Mouse (Mus musculus): ENCODE measurements around the gene Arhgef2.
A peak's percentile ranks its signal among the peaks of the same experiment; 100 is the strongest.
"Not testable (repeated sequence)": the region's sequence is repeated elsewhere in the genome, so short reads cannot be mapped to it uniquely, and the experiment has no call there.

Gene Arhgef2

DNA sequence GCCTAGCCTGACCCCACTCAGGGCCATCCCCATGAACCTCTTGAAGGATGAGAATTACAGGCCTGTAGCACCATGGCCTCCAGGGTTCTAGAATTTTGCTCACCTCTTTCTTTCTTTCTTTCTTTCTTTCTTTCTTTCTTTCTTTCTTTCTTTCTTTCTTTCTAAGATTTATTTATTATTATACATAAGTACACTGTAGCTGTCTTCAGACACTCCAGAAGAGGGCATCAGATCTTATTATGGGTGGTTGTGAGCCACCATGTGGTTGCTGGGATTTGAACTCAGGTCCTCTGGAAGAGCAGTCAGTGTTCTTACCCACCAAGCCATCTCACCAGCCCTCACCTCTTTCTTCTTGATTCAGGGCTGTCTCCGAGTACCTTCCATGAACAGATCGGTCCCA, at the start of gene Arhgef2:
Gene Arhgef2 (plus strand): TSS at position 301 of the 400 bp plus-strand sequence.
- DNase-seq = not testable (repeated sequence)

DNA sequence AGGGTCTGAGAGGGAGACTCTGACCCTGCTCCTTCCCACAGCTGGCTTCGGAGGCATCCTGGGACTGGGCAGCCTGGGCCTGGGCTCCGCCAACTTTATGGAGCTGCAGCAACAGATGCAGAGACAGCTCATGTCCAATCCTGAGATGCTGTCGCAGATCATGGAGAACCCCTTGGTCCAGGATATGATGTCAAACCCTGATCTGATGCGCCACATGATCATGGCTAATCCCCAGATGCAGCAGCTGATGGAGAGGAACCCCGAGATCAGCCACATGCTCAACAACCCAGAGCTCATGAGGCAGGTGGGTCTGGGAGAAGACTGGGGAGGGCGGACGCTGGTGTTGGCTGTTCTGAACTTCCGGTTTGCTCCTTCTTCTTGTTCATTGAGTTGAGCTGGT, 49.1 kb upstream of the Arhgef2 start:
- no peak for DNase-seq

DNA sequence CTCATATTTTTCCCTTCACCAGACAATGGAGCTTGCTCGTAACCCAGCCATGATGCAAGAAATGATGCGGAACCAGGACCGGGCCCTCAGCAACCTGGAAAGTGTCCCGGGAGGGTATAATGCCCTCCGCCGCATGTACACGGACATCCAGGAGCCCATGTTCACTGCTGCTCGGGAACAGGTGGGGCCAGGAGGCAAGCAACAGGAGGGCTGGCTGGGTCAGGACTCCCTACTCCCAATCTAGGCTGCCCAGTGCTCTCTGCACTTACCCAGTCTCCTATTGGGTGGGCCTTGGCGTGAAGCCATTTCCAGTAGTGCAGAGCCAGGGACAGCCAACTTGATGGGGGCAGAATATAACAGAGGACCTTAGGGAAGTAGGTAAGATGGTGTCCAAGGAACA, 46.2 kb upstream of the Arhgef2 start:
- DNase-seq = peak; percentile 25

DNA sequence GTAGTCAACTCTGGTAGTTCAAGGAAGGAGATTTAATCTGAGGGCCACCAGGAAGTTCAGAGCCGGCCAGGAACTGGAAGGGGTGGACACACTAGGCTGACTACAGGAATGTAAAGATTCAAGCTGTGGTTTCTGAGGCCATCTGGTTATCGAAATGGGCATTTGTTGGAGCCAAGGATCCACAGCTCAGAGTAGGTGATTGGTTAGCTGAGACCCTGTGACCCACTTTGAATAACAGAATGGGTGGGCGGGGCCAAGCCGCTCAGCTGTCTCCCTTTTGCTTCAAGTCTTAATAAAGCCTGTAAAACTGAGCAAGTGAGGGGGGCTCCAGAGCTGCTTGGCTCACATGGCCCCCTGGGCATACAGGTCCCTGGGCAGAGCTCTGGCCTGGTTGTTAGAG, 43.8 kb upstream of the Arhgef2 start:
- DNase-seq = peak; percentile 81

DNA sequence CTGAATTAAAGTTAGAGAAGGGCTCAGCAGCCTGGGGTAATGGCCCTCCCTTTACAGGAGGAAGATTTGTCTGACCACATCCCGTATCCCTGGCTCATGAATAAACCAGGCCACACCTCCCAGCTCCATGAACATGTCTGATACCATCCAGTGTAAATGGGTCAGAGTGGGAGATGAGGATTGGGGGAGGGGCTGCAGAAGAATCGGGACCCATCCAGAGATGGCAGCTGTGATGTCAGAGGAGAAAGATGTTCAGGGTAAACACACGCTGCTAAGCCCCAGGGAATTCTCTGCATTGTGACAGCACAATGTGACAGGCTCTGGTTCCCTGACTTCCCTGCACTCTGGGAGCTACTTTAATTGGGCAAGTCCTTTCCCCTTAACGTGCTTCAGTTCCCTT, 42.3 kb upstream of the Arhgef2 start:
- DNase-seq = no peak

DNA sequence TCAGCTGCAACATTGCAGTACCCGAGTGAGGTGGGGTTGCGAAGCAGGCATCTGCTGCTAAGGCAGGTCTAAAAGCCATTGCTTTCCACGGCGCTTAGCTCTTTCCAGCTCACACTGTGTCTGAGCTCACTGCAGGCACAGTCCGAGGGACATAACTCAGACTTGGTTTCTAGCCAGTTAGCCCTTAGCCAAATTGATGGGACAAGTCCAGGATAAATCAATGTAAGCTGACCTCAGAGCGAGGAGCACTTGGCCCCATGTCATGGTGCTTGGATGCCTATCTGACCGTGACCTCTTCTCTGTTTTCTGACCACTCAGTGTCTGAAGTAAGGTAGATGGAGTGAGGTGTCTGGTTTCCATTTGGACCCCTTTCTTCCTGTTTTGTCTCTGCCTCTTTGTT, 41.8 kb upstream of the Arhgef2 start:
- no peak for DNase-seq

DNA sequence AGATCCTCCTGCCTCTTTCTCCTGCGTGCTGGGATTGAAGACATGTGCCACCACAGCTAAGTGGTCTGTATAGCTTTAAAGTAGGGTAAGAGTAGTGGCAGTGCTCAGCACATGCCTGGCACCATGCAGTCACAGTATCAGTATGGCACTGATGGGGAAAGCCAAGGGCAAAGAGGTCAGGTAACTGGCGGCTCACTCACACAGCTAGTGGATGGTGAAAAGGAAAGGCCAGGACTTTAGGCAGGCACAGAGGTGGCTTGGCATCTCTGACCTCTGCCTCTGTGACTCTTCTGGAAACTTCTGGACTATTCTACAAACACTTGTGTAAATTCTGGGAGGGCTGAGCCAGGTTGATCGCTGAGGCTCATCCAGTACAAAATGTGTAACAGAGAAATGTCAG, 39.6 kb upstream of the Arhgef2 start:
- no peak for DNase-seq

DNA sequence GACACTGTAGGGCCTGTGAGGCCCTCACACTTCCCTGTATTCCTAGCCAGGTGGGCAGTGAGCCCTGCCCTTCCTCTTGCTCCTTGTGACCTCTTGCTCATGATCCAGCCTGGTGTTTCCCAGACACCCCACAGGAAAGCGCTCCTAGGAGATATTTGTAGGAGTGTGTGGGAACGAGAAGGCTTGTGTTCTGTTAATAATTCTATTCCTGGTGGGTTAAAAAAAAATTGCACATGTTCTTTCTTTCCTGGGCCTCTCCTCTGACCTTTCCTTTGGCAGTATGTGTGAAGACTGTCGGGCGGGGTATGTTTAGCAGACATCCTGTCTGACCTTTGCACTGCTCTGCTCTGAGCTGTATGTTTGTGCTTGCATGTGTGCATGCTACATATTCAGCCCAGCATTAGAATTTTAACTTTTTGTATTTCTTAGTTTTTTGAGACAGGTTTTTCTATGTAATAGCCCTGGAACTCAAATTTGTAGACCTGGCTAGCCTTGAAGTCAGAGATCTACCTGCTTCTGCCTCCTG, 39.2 kb upstream of the Arhgef2 start:
- DNase-seq = no peak

DNA sequence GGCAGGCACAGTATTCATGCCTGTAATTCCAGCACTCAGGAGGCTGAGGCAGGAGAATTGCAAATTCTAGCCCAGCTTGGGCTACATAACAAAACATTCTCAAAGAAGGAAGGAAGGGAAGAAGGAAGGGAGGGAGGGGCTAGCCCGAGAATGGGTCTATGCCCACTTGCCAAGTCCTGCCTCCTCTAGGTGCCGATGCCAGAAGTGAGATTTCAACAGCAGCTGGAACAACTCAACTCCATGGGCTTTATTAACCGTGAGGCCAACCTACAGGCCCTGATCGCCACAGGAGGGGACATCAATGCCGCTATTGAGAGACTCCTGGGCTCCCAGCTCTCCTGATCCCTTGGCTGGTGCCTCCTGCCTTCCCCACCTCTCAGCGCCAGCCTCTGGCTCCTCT, 37.9 kb upstream of the Arhgef2 start:
- DNase-seq = no peak

DNA sequence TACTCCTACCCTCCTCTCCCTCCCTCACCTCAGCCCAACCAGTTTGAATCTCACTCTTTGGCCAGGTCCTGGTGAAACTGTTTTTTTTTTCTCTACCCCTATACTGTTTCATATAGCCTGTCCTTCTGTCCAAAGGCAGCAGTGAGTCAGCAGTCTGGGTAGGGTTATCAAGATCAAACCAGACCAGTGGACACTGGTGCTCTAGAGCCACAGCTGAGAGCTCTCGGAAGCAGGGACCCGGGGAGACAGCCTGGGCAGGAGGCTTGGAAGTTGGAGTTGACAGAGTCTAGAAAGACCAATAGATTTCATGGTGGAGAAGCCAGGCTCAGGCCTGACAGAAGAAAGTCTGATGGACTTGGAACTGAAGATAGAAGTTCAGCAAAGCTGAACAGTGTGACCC, 37.2 kb upstream of the Arhgef2 start:
- no peak for DNase-seq

DNA sequence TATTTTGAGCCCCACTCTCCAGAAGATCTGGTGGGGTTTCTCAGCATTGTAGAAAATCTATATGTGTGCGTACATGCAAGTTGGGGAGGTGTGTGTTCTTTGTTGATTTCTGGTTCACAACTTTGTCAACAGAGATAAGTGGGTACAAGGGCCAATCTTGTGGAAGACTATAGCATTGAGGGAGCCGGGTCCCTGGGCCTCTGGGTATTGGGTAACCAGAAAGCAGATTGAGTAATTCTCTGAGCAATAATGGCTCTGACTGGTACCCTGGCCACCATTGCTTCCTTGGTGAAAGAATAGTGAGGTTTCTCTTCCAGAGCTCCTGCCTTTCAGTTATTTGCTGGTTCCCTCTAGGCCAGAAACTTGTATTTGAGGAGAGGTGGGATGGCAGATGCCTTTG, 36.7 kb upstream of the Arhgef2 start:
- no peak for DNase-seq

DNA sequence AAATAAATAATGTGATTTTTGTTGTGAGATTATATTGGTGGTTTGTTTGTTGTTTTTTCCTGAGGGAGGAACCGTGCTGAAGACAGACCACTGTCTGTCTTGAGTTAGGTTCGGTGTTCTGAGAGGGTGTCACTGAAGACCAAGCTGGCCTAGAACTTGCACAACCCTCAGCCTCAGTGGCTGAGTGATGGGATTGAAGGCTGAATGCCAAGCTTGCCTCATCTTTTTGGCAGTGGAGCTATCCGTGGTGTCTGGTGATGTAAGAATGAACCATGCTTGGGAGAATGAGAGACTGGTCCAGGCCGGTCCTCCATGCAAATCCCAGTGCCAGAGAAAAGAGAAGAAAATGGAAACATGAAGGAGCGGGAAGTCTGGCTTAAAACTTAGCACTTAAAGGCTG, 36.1 kb upstream of the Arhgef2 start:
- DNase-seq = no peak

DNA sequence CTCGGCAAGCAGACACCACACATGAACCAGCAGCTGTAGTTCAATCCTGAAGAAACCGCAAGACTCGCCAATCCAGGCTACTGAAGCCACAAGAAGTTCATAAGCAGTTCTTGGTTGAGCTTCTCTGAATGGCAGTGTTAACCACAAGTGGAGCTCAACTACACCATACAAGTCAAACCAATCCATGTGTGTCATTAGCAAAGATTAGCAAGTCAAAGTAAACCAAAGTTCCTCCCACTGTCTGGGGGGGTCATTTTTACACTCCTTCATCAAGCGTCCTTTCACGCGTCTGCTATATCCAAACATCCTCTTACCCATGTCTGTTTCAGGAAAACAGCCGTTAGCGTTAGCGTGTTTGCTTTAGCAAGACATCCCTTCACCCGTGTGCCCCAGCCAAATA, 35.4 kb upstream of the Arhgef2 start:
- no peak for DNase-seq

DNA sequence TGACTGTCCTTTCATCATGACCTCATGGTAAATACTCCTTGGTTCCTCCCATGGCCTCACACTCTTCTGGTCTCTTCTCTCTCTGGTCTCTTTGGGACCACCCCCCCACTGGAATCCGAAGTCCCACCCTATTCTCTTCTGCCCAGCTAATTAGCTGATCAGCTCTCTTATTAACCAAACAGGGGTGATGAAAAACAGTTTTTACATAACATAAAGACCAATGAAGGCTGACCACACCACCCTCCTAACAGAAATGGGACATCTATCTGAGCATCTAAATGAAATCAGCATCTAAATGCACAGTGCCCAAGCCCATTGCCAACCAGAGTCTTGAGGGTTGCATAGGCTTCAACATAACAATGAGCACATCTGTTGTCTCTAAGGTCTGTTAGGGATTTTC, 33.9 kb upstream of the Arhgef2 start:
- DNase-seq = no peak

DNA sequence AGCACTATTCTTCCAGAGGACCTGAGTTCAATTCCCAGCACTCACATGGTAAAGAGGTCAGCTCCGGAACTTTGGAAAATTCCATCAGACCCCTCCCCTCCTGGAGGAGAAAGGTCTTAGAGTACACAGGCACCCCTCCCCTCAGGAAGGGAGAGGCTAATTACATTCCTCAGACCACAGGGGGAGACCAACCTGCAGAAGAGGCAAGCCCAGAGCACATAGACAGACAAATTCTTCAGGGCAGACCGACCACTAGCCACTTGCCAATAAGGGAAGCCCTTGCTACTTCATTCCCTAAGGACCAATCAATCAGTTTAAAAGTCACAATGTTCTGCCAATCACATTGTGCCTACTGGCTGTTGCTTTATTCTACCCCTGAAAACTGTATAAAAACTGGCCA, 32.9 kb upstream of the Arhgef2 start:
- no peak for DNase-seq

DNA sequence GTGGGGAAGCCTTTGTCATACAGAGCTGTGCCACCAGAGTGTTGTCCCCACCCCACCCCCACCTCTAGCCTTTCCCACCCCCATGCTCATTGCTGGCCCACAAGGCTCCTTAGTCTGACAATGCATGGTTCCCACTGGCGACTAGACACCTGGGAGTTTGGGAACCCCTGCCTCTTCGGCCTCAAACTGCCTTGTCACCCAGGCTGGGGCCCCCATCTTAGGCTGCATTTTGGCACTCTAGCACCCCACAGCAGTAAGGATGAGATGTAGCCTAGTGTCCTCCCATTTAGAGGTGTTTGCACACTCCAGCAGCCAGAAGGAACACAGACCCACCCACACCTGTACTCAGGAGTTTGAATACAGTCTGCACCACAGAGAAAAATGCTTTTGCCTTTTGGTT, 32.0 kb upstream of the Arhgef2 start:
- no peak for DNase-seq

DNA sequence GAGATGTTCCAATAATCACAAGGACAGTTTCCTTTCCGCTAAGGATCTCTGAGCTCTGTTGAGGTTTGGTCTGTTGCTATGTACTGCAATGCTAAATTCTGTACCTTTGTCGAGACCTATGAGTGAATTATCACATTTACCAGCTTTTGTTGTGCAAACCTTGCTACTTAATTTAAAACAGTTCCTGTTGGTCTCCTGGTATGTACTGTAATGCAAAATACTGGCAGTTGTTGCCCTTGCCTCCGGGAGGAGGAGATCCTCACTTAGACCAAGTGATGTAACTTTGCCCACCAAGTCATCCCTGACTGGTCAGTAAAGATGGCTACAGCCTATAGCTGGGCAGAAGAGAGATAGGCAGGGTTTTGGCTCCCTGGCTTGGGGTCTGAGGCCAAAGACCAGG, 30.2 kb upstream of the Arhgef2 start, which contains the start of gene Ssr2:
Gene Ssr2 (plus strand): TSS at position 337 of the 400 bp plus-strand sequence.
- no peak for DNase-seq

DNA sequence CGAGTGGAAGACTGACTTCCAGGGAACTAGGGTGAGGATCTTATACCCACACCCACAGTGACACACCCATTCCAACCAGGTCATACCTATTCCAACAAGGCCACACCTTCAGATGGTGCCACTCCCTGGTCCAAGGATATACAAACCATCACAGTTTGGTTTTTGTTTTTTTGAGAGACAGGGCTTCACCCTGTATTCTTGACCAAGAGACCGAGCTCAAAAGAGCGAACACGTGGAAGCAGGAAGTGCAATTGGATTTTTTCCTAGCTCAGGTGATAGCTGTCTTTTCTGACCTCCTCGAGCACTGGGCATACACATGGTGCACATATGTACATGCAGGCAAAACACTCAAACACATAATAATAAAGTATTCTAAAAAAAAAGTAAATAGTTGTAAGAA, 27.9 kb upstream of the Arhgef2 start:
- DNase-seq = not testable (repeated sequence)

DNA sequence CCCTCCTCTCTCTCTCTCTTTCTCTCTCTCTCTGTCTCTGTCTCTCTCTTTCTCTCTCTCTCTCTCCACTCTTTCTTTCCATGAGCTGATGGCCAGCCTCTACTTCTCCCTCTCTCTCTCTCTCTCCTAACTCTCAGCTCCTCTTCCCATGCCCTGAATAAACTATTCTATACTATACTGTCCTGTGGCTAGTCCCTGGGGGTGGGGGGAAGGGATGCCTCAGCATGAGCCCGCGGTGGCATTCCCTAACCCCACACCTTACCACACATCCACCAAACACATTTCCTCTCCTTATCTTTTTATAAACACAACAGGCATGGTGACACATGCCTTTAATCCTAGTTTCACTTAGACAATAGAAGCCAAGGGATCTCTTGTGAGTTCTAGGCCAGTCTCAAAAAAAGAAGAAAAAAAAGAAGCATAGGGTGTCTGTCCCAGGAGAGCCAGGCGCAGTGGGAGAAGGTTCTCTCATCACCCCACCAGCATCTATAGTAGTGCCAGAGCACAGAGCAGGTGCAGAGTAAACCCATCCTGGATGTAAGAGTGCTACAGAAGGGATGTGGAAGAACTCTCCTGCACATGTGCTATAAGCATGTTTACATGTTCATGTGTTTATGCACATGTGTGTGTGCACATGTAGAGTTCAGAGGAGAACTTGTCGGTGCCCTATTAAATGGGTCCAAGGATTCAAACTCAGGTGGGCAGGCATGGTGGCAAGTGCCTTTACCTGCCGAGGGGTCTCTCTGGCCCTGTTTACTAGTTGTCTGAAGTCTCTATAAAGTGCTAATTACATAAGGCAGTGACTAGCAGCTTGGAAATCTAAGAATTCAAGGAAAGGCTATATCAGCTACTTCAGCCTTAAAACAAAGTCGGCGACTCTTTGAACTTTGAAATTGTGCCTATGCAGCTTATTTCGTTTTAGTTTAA, 27.0 kb upstream of the Arhgef2 start:
- no peak for DNase-seq

DNA sequence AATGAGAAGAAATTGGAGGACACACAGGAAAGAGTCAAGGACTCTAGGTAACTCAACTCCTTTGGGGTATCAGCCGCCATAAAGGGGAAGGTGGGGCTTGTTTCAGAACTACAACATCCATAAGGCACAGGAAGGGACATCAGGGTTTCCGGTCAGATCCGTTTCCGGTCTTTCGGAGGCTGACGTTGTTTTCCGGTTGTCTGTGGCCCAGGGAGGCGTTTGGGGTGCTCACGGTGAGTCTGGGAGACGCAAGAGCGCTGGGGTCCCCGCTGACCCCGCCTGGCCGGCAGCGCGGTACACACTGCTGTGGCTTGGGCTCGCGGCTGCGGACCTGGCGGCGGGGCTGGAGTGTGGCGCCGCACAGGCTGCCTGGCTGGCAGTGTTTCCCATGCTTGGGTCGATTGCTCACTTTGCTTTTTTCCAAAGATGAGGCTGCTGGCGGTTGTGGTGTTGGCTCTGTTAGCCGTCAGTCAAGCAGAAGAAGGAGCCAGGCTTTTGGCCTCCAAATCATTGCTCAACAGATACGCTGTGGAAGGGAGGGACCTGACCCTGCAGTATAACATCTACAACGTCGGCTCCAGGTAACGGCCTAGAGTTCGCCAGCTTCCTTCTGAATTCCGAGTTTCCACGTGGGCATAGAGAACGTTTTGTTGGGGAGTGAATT, 26.2 kb upstream of the Arhgef2 start:
- DNase-seq = peak; percentile 84

DNA sequence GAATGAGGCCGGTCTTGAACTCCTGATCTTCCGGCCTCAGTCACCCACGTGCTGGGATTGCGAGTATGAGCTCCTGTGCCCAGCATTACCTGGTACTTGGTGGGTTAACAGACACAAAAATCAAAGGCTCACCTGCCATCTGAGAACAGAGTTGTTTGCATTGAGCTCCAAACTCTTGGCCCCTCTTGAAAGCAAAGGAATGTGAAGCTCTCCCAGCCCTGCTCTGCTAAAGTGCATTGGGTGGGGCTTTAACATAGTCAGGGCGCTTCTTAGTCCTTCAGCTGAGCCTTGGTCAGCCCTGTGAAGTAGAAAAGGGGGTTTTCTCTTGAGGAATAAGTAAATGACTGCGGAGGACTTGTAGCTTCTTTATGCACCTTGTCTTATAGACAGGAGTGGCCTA, 20.0 kb upstream of the Arhgef2 start:
- no peak for DNase-seq

DNA sequence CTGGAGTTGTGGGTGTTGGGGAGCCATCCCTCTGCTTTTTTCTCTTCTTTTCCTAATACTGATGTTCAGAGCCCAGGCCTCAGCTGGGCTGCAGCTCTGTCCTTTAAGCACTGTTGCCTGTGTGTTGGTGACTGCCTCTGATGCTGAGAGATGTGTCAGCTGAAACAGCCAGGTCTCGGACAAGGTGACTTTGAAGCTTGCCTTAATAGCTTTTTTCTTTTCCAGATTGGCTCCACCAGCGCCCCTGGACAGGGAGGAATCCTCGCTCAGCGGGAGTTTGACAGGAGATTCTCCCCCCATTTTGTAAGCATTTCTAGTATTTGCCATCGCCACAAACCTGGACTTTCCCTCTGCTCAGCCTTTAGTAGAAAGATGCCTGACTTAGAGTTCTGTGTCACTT, 19.1 kb upstream of the Arhgef2 start:
- DNase-seq = no peak

DNA sequence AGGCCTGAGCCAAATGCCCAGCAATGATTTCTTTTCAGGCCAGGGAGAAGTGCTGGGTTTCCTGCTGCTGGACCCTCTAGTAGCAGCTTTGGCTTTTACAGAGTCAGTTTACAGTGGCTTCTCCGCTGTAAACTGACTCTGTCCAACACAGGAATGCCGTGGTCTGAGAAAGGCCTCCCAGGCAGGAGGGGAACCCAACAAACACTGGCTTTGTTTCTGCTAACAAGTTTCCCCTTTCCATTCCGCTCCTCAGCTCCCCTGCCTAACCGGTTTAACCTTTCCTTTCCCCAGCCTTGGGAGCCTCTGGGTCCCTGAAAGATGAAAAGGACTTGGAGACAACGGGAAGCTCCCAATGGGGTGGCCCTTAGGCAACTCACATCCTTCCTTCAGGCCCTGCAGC, 15.5 kb upstream of the Arhgef2 start:
- no peak for DNase-seq

DNA sequence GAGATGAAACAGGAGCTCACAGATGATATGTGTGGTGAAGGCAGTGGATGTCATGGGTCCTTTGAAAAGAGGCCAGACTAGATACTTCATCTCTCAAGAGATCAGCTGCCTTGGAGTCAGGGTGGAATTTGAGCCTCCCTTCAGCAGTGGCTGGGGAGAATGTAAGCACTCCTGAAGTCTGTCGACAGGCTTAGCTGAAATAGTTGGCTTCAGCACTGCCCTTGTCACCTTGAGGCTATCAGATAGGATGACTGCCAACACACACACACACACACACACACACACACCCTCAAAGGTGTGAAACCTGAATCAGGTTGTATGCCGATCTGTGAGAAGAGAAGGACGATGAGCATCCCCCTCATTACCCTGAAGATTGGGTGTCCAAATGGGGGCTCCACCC, 14.7 kb upstream of the Arhgef2 start:
- DNase-seq = no peak
